Mouse (Mus musculus): ENCODE data around the gene Dlx1. TPM values are rescaled to one million over a fixed set of nuclear protein-coding genes. Genes with fewer than 3 reads are reported as not detected.
A peak's percentile ranks its signal among the peaks of the same experiment; 100 is the strongest.

Gene Dlx1
- total RNA-seq, 1 experiment = 0.27 TPM

DNA sequence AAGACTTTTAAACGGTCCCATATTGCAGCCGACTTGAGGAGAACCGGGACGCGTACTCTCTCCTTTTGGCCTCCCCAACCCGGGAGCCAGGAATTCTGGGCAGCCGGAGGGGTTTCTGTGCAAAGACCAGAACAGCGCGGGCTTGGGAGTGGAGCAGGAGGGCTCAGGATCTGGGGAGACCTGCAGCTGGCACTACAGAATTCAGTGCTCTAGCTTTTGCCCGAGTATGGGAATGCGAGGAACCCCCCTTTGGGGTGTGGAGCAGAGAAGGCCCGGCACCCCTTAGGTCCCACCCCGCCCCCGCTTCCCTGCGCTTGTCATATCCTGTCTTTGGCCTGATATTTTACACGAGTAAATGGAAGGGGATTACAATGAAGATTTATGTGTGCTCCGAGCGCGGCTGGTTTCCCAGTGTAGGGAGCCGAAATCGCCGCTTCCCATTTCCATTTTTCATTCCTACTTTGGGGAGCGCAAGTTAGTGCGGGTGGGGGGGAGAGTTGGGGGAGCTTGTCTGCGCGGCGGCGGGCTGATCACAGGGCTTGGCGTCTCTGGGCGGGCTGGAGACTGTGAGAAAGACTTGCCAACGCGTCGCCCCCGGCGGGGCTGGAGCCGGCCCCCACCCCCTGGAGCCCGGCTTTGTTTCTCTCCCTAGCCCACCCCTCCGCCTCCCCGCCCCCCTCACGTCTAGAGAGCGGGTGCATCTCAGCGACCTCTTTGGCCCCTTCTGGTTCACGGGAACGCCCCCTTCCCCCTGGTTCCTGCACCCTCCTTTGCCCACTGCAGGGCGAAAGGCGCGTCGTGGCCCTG, 12.9 kb downstream of the Dlx1 start:
- in situ Hi-C loops (cut with MboI; ENCODE audit: low sequenced_read_pairs in 2 of 2, unreplicated experiment in 2 of 2) = loop anchor here (10.0 to 25.0 kb wide), 3 partner anchors 976 to 1954 kb away; partner anchors contain the start of gene Lrp2 (in 1 of the 2)
- TF ChIP-seq MAFK (IDR thresholded peaks at IDR 0.05; ENCODE audit: insufficient read depth, low read depth, low read length) = no peak
- no peak for TF ChIP-seq ZNF384 (IDR thresholded peaks at IDR 0.05; ENCODE audit: low read depth, low read length)
- TF ChIP-seq ZC3H11A (IDR thresholded peaks at IDR 0.05; ENCODE audit: borderline replicate concordance, low read depth, low read length) = no peak
- no peak for TF ChIP-seq CHD2 (IDR thresholded peaks at IDR 0.05; ENCODE audit: low read depth, low read length)
- no peak for TF ChIP-seq HCFC1 (IDR thresholded peaks at IDR 0.05; ENCODE audit: borderline replicate concordance, insufficient read depth, low read length)
- H3K27ac ChIP-seq (ENCODE audit: insufficient read depth, low read depth, low read length, poor library complexity, severe bottlenecking) = no peak overlapping the region
- peaks cover 0 to 20% of the 10 kb centered on the region in 2 experiments; a peak in 2 of 4 replicates for H3K4me1 ChIP-seq (ENCODE audit: control insufficient read depth in 2 of 2, insufficient read depth in 2 of 2, low read length in 2 of 2, poor library complexity in 1 of 2)
- DNase-seq (ENCODE audit: low read depth, low spot score) = no peak
- H3K36me3 ChIP-seq (ENCODE audit: control insufficient read depth, insufficient read depth, low read length, poor library complexity, severe bottlenecking) = no peaks in the 10 kb centered on the region
- no peaks in the 10 kb centered on the region for H3K9me3 ChIP-seq (ENCODE audit: control insufficient read depth, insufficient read depth, low read depth, low read length)
- H3K9ac ChIP-seq (ENCODE audit: insufficient read depth, low read depth, low read length, poor library complexity, severe bottlenecking) = no peak overlapping the region
- peak overlapping the region; percentile 2 to 33; a peak in 3 of 4 replicates for H3K4me3 ChIP-seq (ENCODE audit: insufficient read depth in 1 of 2, low read depth in 1 of 2, low read length in 2 of 2, poor library complexity in 1 of 2, severe bottlenecking in 1 of 2)

GRCm38 (mm10) chr2:71541418-71542226, 13.7 kb downstream of the Dlx1 start:
- peaks cover 0 to 20% of the 10 kb centered on the region in 2 experiments; a peak in 2 of 4 replicates for H3K4me1 ChIP-seq (ENCODE audit: control insufficient read depth in 2 of 2, insufficient read depth in 2 of 2, low read length in 2 of 2, poor library complexity in 1 of 2)
- in situ Hi-C loops (cut with MboI; ENCODE audit: low sequenced_read_pairs in 2 of 2, unreplicated experiment in 2 of 2) = loop anchor here (10.0 to 25.0 kb wide), 3 partner anchors 977 to 1954 kb away; partner anchors contain the start of gene Lrp2 (in 1 of the 2)
- H3K9ac ChIP-seq (ENCODE audit: insufficient read depth, low read depth, low read length, poor library complexity, severe bottlenecking) = no peak overlapping the region
- TF ChIP-seq MAFK (IDR thresholded peaks at IDR 0.05; ENCODE audit: insufficient read depth, low read depth, low read length) = no peak
- TF ChIP-seq CHD2 (IDR thresholded peaks at IDR 0.05; ENCODE audit: low read depth, low read length) = no peak
- DNase-seq (ENCODE audit: low read depth, low spot score) = no peak
- H3K9me3 ChIP-seq (ENCODE audit: control insufficient read depth, insufficient read depth, low read depth, low read length) = no peaks in the 10 kb centered on the region
- H3K27ac ChIP-seq (ENCODE audit: insufficient read depth, low read depth, low read length, poor library complexity, severe bottlenecking) = no peak overlapping the region
- peak overlapping the region; percentile 2 to 33; a peak in 2 of 4 replicates for H3K4me3 ChIP-seq (ENCODE audit: insufficient read depth in 1 of 2, low read depth in 1 of 2, low read length in 2 of 2, poor library complexity in 1 of 2, severe bottlenecking in 1 of 2)
- H3K36me3 ChIP-seq (ENCODE audit: control insufficient read depth, insufficient read depth, low read length, poor library complexity, severe bottlenecking) = no peaks in the 10 kb centered on the region

DNA sequence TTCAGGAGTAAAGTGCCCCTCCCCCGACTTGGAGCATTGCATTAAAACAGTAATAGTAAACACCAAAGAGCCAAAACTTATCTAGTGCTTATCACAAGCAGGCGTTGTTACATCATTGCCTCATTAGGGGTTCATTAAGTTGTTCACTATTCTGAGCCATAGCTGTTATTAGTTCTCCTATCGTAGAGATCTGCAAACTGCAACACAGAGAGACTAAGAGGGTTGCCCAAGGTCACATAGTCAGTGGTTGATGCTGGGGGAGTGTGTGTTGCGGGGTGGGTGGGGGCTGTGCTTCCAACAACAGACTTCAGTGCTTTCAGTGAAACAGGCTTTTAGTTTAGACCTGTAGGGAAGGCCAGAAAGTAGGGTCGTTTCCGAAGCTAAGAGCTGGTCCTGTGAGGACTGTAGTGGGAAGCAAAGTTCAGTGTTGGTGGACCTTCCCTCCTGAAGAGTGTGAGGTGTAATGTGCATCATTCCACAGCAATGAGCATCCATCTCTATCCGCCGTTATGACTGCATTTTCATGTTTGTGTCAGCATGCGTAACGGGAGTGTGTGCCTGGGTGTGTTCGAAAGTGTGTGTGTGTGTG, 14.4 kb downstream of the Dlx1 start:
- no peak overlapping the region for H3K27ac ChIP-seq (ENCODE audit: insufficient read depth, low read depth, low read length, poor library complexity, severe bottlenecking)
- no peak for DNase-seq (ENCODE audit: low read depth, low spot score)

DNA sequence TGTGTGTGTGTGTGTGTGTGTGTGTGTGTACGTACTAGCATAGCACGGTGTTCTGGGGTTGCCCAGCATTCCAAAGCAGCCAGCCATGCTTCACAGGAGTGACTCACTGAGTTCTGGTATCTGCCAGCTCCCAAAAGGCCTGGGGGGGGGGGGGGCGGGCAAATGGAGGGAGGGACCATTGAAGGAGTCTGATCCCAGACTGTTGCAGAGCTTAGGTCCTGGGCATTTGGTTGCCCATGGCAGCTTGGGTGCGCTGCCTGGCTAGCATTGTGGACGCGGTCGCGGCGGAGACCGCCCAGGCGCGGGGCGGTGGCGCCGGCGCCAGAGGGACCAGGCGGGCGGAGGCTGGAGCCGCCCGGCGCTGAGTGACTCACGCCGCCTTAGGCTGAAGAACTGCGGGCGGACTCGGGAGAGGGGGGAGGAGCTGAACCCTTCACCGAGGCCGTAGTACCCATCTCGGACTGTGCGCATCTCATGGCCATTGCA, 14.9 kb downstream of the Dlx1 start:
- H3K4me1 ChIP-seq (ENCODE audit: control insufficient read depth in 2 of 2, insufficient read depth in 2 of 2, low read length in 2 of 2, poor library complexity in 1 of 2) = peaks cover 0 to 20% of the 10 kb centered on the region in 2 experiments; a peak in 2 of 4 replicates
- H3K9me3 ChIP-seq (ENCODE audit: control insufficient read depth, insufficient read depth, low read depth, low read length) = no peaks in the 10 kb centered on the region
- no peak for DNase-seq (ENCODE audit: low read depth, low spot score)
- H3K36me3 ChIP-seq (ENCODE audit: control insufficient read depth, insufficient read depth, low read length, poor library complexity, severe bottlenecking) = no peaks in the 10 kb centered on the region
- no peak overlapping the region for H3K9ac ChIP-seq (ENCODE audit: insufficient read depth, low read depth, low read length, poor library complexity, severe bottlenecking)
- TF ChIP-seq MAFK (IDR thresholded peaks at IDR 0.05; ENCODE audit: insufficient read depth, low read depth, low read length) (no peak), CHD2 (IDR thresholded peaks at IDR 0.05; ENCODE audit: low read depth, low read length) (no peak), ZC3H11A (IDR thresholded peaks at IDR 0.05; ENCODE audit: borderline replicate concordance, low read depth, low read length) (no peak), ZNF384 (IDR thresholded peaks at IDR 0.05; ENCODE audit: low read depth, low read length) (no peak), HCFC1 (IDR thresholded peaks at IDR 0.05; ENCODE audit: borderline replicate concordance, insufficient read depth, low read length) (no peak)
- in situ Hi-C loops (cut with MboI; ENCODE audit: low sequenced_read_pairs in 2 of 2, unreplicated experiment in 2 of 2) = loop anchor here (10.0 to 25.0 kb wide), 3 partner anchors 978 to 1956 kb away; partner anchors contain the start of gene Lrp2 (in 1 of the 2)
- no peak overlapping the region for H3K27ac ChIP-seq (ENCODE audit: insufficient read depth, low read depth, low read length, poor library complexity, severe bottlenecking)
- H3K4me3 ChIP-seq (ENCODE audit: insufficient read depth in 1 of 2, low read depth in 1 of 2, low read length in 2 of 2, poor library complexity in 1 of 2, severe bottlenecking in 1 of 2) = peak overlapping the region in 1 of 2 experiments; percentile 13; a peak in 1 of 4 replicates

More for the DNA sequence above, 14.4 kb downstream of the Dlx1 start:
- Histone ChIP-seq H3K9ac (ENCODE audit: insufficient read depth, low read depth, low read length, poor library complexity, severe bottlenecking) (no peak overlapping the region), H3K4me3 (ENCODE audit: insufficient read depth in 1 of 2, low read depth in 1 of 2, low read length in 2 of 2, poor library complexity in 1 of 2, severe bottlenecking in 1 of 2) (no peak overlapping the region), H3K36me3 (ENCODE audit: control insufficient read depth, insufficient read depth, low read length, poor library complexity, severe bottlenecking) (no peaks in the 10 kb centered on the region), H3K4me1 (ENCODE audit: control insufficient read depth in 2 of 2, insufficient read depth in 2 of 2, low read length in 2 of 2, poor library complexity in 1 of 2) (peaks cover 0 to 20% of the 10 kb centered on the region in 2 experiments; a peak in 2 of 4 replicates), H3K9me3 (ENCODE audit: control insufficient read depth, insufficient read depth, low read depth, low read length) (no peaks in the 10 kb centered on the region)
- TF ChIP-seq ZC3H11A (IDR thresholded peaks at IDR 0.05; ENCODE audit: borderline replicate concordance, low read depth, low read length) (no peak), MAFK (IDR thresholded peaks at IDR 0.05; ENCODE audit: insufficient read depth, low read depth, low read length) (no peak), HCFC1 (IDR thresholded peaks at IDR 0.05; ENCODE audit: borderline replicate concordance, insufficient read depth, low read length) (no peak), ZNF384 (IDR thresholded peaks at IDR 0.05; ENCODE audit: low read depth, low read length) (no peak), CHD2 (IDR thresholded peaks at IDR 0.05; ENCODE audit: low read depth, low read length) (no peak)
- in situ Hi-C loops (cut with MboI; ENCODE audit: low sequenced_read_pairs in 2 of 2, unreplicated experiment in 2 of 2) = loop anchor here (10.0 to 25.0 kb wide), 3 partner anchors 978 to 1955 kb away; partner anchors contain the start of gene Lrp2 (in 1 of the 2)
